Mouse (Mus musculus): ENCODE data around the gene 2410141K09Rik. TPM values are rescaled to one million over a fixed set of nuclear protein-coding genes. Genes with fewer than 3 reads are reported as not detected.
"Not testable (repeated sequence)": the region's sequence is repeated elsewhere in the genome, so short reads cannot be mapped to it uniquely, and the experiment has no call there.

The 2410141K09Rik gene
- 0.32 TPM in 1 of 3 replicates, not detected in the others for total RNA-seq (2017)

DNA sequence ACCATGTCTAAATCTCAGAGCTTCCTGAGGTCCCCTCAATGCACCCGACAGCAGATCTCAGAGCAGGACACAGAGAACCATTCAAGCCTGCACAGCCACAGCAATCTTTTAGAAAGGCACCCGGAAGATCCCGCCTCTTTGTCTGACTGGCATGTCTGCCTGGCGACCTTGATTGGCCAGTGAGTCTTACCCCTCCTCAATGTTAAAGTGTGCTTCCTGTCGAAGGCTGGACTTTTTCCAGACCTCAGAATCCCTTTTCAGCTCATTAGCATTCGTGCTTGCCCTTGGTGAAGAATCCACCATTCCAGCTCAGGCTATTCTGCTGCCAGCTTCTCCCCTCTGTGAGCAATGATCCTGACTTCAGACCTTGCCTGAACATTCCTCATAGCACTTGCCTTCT is at the start of gene 2410141K09Rik:
2410141K09Rik (minus strand) TSS at position 101 of the 400 bp plus-strand sequence.
- not testable (repeated sequence) for ATAC-seq (replicated peaks; ENCODE audit: insufficient number of reproducible peaks, low FRiP score, low TSS enrichment, poor library complexity, severe bottlenecking)

GRCm38 (mm10) chr13:66426858-66427257 is 14.1 kb downstream of the 2410141K09Rik start:
- ATAC-seq (replicated peaks; ENCODE audit: insufficient number of reproducible peaks, low FRiP score, low TSS enrichment, poor library complexity, severe bottlenecking), result not testable (repeated sequence)

- ATAC-seq (replicated peaks; ENCODE audit: insufficient number of reproducible peaks, low FRiP score, low TSS enrichment, poor library complexity, severe bottlenecking), result not testable (repeated sequence)
Measured at GRCm38 (mm10) chr13:66414962-66415361, 26.0 kb downstream of the 2410141K09Rik start.

Other genes with a start within 250 kb of the 2410141K09Rik start
- gene Gm10772, start 213.5 kb downstream of the 2410141K09Rik start, total RNA-seq (2017), result not detected in 3 replicates

Data from monocyte, adult 5-6 weeks (primary cell).